Mouse (Mus musculus): ENCODE results near the gene Kcnk7. TPM values are rescaled to one million over a fixed set of nuclear protein-coding genes. Genes with fewer than 3 reads are reported as not detected.
"Not testable (repeated sequence)": the region's sequence is repeated elsewhere in the genome, so short reads cannot be mapped to it uniquely, and the experiment has no call there.

The Kcnk7 gene
- total RNA-seq (2021): not detected
- long read RNA-seq, partial matches to known transcripts: 0 of 4 reads
- long read RNA-seq, other reads (novel, unspliced or antisense): 4 of 4 reads

DNA sequence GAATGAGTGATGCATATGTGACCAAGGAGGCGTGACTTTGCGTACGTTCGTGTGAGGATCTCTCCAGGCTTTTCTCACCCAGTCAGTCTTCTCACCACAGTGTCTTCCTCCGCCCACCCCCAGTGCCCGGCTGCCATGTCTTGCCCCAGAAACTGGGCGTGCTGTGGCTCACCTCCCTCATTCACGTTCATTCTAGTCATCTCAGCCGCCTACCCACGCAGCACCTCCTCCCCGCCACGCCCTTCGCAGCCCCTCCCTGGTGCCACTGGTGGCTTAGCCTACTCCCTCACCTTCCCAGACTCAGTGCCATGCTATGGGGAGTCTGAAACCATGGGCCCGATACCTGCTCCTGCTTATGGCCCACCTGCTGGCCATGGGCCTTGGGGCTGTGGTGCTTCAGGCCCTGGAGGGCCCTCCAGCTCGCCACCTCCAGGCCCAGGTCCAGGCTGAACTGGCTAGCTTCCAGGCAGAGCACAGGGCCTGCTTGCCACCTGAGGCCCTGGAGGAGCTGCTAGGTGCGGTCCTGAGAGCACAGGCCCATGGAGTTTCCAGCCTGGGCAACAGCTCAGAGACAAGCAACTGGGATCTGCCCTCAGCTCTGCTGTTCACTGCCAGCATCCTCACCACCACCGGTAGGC lies at the start of gene Kcnk7:
TSS of gene Kcnk7 (plus strand) at position 205 of the 638 bp plus-strand sequence.
- no peak for DNase-seq (ENCODE audit: low spot score in 2 of 2)

DNA sequence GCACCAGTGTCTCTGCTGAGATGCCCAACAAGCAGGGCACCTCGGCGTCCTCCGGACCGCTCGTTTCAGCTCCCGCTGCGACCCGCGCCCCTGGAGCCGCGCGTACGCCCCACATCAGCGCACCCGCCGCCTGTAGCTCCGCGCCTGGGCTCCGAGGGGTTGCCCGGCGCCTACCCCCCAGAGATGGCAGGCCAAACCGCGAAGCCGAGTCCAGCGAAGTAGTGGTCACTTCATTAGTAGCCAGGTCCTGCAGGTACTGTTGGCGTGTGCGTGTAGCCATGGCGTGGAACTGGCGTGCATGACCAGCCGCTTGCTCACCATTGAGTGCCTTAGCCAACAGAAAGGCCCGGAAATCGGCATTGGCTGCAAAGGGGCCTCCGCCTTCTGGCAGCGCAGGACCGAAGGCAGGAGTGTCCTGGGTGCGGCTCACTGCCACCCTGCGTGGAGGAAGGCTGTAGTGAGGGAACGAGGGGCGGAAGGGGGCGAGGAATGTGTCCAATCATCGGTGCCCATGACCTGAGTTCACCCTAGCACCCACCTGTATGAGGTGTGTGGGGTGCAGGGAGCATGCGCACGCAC lies 49.4 kb upstream of the Kcnk7 start:
- DNase-seq (ENCODE audit: low spot score in 2 of 2): no peak

DNA sequence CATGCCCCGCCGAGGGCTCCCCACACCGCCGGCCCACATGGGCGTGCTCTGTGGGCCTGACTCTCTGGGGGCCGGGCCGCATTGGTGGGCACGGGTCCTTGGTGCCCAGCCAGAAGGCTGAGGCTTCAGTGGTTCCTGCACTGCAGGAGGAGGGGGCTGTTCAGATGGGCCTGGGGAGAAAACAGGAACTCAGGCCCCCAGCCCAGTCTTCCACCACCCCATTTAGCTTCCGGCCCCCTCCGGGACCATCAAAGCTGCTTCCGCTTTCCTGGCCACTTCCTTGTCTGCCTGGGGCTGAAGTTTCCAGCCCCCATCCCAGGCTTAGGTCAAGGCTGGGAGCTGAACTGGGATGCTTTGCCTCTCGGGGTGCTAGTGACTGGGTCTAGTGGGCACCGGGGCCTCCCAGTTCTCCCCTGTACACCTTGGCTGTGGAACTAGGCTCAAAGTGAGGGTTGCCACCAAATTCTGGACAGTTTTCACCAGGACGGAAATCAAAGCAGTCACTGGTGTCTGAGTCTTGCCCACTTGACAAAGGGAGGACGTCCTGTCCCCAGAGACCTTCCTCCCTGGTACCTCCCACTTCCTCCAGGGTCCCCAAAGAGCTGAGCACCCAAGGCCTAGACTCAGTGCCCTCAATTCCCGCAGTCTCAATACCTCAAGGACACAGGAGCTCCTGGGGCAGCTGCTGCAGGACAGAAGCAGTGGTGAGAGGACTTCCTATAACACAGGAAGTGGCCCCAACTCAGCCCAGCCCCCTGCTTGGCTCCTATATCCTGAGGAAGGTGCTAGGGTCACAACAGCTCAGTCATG lies 43.0 kb upstream of the Kcnk7 start:
- DNase-seq (ENCODE audit: low spot score in 2 of 2): no peak

- no peak for DNase-seq (ENCODE audit: low spot score in 2 of 2)
Observed at GRCm38 (mm10) chr19:5662310-5662709, 41.9 kb upstream of the Kcnk7 start.

DNA sequence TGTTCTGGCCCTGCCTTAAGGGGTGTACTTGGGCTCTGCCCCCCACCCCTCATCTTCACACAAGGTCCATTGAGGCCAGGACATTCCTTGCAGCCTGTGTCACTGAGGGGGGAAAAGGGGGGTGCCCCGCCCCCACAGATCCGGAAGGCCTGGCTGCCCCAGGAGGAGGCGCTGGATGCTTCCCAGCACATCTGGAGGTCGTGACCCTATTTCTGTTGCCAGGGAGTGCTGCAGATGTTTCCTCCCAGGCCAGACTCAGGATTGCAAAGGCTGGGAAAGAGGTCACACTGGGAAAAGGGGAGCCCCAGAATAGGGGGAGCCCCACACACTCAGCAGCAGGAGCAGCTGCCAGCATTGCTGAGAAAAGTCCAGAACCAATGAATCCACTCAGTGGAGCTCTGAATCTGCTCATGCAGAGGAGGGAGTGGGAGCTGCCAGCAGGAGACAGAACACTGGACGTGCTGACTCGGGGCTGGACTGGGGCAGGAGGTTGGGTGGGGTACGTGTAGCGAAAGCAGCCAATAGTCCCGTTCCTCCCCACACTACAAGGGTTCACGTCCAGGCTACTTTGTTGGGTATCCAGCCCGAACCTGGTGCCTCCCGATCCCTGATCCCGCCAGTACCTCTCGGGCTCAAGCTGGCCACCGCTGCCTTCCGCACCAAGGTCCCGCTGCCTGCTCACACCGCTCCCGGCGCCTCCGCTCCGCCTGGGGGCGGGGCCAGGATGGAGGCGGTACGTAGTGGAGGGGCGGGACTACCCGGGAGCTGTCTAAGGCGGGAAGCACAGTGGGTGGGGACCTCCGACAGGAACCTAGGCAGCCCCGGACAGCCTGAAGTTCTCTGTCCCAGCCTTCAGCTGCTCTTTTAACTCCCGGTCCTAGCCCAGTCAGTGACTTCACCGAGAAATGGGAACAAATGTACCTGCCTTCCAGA lies 40.9 kb upstream of the Kcnk7 start, which contains the start of gene Sipa1:
TSS of gene Sipa1 (minus strand) at position 727 of the 933 bp plus-strand sequence.
- DNase-seq (ENCODE audit: low spot score in 2 of 2): peak; percentile 79 to 82

GRCm38 (mm10) chr19:5664669-5665257 lies 39.4 kb upstream of the Kcnk7 start:
- no peak for DNase-seq (ENCODE audit: low spot score in 2 of 2)

DNA sequence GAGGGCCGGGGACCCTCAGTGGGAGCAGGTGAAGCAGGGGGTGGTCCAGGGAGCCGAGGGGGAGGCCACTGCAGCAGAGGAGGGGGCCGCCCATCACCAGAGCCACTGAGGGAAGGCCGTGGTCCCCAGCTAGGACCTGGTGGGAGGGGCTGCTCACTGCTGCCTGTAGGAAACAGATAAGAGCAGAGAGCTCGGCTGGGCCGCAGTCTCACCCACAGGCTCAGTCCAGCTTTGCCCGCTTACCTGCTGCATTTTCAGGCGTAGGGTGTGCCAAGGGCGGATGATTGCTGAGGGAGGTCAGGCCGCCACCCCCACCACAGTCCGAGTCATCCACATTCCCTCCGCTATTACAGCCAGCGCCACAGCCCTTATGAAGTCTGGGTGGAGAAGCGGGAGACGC lies 38.7 kb upstream of the Kcnk7 start:
- DNase-seq (ENCODE audit: low spot score in 2 of 2): no peak

- no peak for DNase-seq (ENCODE audit: low spot score in 2 of 2)
Observed at GRCm38 (mm10) chr19:5666386-5666785, 37.8 kb upstream of the Kcnk7 start.

GRCm38 (mm10) chr19:5668372-5668771 lies 35.8 kb upstream of the Kcnk7 start:
- DNase-seq (ENCODE audit: low spot score in 2 of 2): no peak

- DNase-seq (ENCODE audit: low spot score in 2 of 2): no peak
Observed at GRCm38 (mm10) chr19:5680432-5680831, 23.7 kb upstream of the Kcnk7 start.

DNA sequence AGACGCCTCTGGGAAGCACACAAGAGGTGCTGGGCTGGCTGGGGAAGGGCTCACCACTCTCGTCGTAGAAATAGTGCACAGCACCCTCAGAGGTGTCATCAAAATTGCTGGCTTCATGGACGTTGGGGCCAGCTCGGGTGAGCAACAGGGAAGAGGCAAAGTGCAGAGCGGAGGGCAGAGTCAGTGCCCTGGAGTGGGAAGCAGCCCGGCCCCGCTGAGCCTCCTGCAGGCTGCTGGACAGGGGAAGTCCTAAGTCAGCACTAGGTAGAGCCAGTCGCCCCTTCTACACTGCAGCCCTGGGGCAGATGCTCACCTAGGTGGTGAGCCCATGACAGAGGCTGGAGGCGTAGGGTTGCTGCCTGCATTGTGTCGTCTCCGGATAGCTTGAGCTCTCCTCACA lies 19.9 kb upstream of the Kcnk7 start:
- no peak for DNase-seq (ENCODE audit: low spot score in 2 of 2)

GRCm38 (mm10) chr19:5684985-5685384 lies 19.2 kb upstream of the Kcnk7 start:
- no peak for DNase-seq (ENCODE audit: low spot score in 2 of 2)

DNA sequence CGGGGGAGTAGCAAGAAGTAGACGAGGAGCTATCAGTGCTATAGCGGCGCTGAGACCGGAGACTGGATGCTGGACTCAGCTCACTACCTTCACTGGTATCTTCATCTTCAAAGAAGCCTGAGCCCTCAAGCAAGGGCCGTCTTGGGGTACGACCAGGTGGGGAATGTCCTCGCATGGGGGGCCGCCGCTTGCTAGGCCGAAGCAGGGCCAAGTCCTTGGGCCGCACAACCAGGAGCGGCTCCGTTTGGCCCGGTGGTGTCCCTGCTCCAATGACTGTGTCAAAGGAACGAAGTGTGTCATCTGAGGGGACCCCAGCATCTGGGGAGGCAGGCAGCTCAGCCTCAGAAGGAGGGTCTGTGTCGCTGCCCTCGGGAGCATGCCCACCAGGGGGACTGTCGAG lies 18.7 kb upstream of the Kcnk7 start:
- DNase-seq (ENCODE audit: low spot score in 2 of 2): no peak

- DNase-seq (ENCODE audit: low spot score in 2 of 2): no peak
Observed at GRCm38 (mm10) chr19:5685861-5686260, 18.3 kb upstream of the Kcnk7 start.

GRCm38 (mm10) chr19:5686437-5686836 lies 17.7 kb upstream of the Kcnk7 start:
- no peak for DNase-seq (ENCODE audit: low spot score in 2 of 2)

- DNase-seq (ENCODE audit: low spot score in 2 of 2): not testable (repeated sequence)
Observed at GRCm38 (mm10) chr19:5686954-5687353, 17.2 kb upstream of the Kcnk7 start.

DNA sequence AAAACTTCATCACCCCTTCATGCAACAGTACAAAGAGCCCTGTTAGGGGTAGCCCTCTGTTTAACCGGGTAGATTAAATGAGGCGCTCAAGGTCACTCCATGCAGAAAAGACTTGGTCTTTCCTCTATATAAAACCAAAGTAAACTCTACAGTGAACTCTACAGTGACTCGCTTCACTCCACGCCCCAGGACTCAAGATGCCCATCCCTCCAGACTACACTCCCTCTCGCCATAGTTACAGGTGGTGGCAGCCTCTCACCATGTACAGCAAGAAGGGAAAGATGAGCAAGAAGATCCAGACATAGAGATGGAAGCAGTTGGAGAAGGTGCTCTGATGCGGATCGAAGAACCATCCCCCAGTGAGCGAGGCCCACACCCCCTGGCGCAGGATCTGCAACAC lies 16.4 kb upstream of the Kcnk7 start:
- DNase-seq (ENCODE audit: low spot score in 2 of 2): no peak

GRCm38 (mm10) chr19:5688200-5689087 lies 15.7 kb upstream of the Kcnk7 start, which contains the start of the genes Map3k11 and Pcnx3:
Map3k11 (plus strand) TSS chr19:5688742.
Pcnx3 (minus strand) TSS chr19:5688908.
- peak; percentile 96 to 98 for DNase-seq (ENCODE audit: low spot score in 2 of 2)

- DNase-seq (ENCODE audit: low spot score in 2 of 2): no peak
Observed at GRCm38 (mm10) chr19:5689088-5689428, 15.1 kb upstream of the Kcnk7 start.
